Mouse (Mus musculus): Measurements from ENCODE around the gene Srp68.
A peak's percentile ranks its signal among the peaks of the same experiment; 100 is the strongest.

The Srp68 gene

DNA sequence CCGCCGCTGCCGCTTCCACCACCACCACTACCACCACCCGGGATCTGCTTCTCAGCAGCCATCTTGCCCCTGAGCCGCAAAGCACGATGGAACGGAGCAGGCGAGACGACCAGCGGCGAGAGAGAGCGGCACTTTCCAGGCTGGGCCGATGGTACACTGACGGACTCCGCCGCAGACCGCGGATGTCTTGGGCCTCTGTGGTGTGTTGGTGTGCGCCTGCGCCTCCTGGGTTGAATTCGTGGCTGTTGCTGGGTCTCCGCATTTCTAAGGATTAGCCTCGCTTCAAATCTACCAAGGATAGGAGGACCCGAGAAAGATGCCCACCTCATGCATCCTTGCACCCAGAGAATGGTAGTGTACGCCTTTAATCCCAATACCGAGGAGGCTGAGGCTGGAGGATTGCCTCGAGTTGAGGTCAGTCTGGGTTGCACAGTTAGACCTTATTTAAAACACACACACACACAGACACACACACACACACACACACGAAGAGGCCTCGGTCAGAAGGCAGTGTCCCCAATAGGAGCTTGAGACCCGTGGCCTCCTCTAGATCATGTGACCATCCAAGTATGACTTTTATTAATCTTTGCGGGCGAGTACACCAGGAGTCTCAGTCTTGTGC is at the start of gene Srp68:
Gene Srp68, minus strand, starts transcription at position 173 of the 622 bp plus-strand sequence.
- DNase-seq (ENCODE audit: low spot score), result peak; percentile 93

DNA sequence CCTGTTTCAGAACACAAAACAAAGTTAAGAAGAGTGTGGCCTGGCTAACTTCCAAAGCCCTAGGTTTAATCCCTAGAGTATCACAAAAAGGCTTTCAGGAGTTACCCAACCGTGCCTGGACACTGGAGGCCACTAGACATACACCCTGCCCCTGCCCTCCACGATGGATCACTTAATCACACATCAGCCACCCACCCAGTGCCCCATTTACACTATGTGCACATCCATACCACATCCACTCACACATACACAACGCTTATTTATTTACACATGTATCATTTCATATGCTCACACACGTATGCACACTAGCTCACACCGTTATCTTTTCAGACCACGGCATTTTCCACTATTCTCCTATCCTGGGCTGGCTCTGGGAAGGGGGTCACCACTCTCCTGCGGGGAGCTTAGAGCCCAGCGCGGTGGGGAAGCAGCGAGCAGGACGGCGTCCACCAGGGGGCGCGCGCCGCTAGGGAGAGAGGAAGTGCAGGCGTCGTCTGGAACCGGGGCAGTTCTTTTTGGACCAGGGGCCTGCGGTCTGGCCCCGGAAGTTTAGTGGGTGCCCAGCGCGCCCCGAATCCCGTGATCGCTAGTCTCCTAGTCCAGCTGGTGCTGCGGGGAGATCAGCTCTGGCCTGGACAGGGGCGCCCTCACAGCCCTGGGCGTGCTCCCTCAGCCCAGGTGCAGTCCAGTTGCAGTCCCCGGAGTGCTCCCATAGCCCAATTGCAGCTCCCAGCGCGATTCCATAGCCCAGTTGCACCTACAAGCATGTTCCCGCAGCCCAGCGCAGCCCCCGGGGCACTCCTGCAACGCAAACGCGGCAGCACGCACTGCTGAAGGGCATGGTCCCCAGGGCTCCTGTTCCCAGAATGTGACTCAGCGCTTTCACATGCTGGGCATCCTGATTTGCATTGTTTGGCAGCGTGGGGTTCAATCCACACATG is 45.0 kb upstream of the Srp68 start:
- DNase-seq (ENCODE audit: low spot score), result peak; percentile 92

DNA sequence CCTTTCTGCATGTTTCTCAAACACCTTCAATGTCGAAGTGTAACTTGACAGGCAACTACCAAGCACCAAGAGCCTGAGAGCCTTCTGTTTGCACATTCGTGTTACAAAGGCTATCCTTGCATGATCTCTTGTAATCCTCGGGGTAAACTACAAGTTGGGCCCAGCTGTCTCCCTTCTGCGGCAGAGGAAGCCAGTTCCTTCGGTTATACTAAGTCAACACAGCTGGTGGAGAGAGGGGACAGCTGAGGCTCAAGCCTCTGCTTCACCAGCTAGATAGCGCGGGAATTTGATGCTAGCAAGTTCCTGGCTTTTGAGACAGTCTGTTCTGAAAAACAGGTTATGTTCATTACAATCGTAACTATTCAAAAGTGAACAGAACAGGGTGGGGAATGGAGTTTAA is 38.3 kb upstream of the Srp68 start:
- no peak for DNase-seq (ENCODE audit: low spot score)

DNA sequence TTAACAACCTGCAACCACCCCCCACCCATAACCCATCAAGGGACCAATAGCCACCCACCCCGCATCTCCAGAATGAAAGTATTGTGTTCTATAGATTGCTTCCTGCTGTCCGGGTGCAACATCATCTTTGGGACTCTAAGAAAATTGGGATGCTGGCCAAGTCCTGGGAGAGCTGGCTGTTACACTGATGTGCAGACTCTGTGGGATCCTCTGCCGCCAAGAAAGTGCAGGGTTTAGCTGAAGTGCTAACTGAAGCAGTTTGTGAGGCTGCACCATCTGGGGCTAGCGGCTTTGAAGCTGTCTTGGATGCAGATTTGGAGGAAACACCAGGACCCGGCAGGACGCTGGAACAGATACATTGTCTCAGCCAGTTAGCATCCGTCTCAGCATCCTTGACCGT is 37.2 kb upstream of the Srp68 start:
- DNase-seq (ENCODE audit: low spot score), result no peak

GRCm38 (mm10) chr11:116309601-116310000 is 35.6 kb upstream of the Srp68 start:
- DNase-seq (ENCODE audit: low spot score), result no peak

- no peak for DNase-seq (ENCODE audit: low spot score)
Observed at GRCm38 (mm10) chr11:116307762-116308531, 33.9 kb upstream of the Srp68 start.

DNA sequence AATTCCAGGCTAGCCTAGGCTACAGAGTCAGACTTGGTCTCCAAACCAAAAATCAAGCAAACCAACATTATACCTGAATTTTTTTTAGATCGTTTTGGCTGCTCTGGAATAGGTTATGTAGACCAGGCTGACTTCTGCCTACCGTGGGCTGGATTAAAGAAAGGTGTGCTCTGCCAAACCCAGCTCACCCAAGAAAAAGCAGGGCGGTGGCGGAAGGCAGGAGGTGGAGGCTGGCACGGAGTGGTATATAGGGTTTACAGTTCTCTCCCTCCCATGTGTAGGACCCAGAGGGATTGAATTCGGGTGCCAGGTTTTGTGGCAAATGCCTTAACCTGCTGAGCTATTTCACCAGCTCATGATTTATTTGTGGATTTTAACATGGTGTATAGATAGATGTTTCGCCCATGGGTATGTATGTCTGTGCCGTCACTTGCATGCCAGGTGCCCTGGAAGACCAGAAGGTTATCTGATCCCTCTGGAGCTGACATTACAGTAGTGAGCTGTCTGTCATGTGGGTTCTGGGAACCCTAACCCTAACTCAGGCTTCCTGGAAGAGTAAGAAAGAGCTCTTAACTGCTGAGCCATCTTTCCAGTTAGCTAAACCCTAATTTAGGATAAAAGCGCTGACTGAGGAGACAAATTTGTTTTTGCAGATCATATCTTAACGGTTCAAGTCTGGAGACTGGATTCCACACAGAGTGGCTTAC is 33.2 kb upstream of the Srp68 start, which contains the start of gene Exoc7:
Gene Exoc7, minus strand, starts transcription at position 215 of the 707 bp plus-strand sequence.
- DNase-seq (ENCODE audit: low spot score), result no peak

DNA sequence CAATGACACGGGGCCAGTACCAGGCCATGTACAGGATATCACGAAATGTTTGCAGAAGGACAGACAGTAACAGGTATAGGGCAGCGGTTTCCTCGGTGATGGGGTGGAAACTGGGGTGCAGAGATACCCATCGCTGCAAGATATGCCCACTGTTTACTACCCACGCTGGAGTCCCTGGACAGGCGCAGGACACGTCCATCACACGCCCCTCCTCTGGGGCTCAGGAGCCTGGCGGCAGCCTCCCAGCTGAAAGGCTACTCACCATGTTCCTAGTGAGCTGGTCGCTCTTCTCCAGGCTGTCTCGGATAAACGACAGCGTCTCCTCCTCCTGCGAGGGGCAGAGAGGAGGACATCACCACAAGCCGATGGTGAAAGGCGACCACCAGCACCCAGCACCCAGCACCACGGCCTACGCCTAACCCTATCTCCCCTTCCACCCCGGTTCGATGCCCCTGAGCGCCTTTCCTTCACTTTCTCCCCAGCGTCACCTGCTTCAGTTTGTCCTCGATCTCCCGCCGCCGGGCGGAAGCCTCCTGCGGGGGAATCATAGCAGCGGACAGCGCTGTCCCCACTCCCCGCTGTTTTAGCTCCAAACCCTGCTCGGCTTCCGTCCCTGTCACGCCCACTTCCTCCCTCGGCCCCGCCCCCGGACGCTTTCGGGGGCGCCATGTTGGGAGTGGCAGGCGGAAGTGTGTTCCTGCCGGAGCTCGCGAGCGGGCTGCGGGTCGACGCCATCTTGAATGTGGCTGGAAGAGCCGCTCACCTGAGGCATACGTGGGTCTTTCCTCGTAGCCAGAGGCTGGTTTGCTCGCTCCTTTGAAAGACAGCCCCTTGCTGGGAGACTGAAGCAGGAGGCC is 32.3 kb upstream of the Srp68 start:
- peak; percentile 94 for DNase-seq (ENCODE audit: low spot score)

- DNase-seq (ENCODE audit: low spot score), result no peak
Observed at GRCm38 (mm10) chr11:116305423-116305822, 31.4 kb upstream of the Srp68 start.

- no peak for DNase-seq (ENCODE audit: low spot score)
Observed at GRCm38 (mm10) chr11:116298621-116299020, 24.6 kb upstream of the Srp68 start.

- DNase-seq (ENCODE audit: low spot score), result no peak
Observed at GRCm38 (mm10) chr11:116298221-116298620, 24.2 kb upstream of the Srp68 start.

GRCm38 (mm10) chr11:116297017-116297416 is 23.0 kb upstream of the Srp68 start:
- no peak for DNase-seq (ENCODE audit: low spot score)

- DNase-seq (ENCODE audit: low spot score), result no peak
Observed at GRCm38 (mm10) chr11:116296191-116296734, 22.2 kb upstream of the Srp68 start.

DNA sequence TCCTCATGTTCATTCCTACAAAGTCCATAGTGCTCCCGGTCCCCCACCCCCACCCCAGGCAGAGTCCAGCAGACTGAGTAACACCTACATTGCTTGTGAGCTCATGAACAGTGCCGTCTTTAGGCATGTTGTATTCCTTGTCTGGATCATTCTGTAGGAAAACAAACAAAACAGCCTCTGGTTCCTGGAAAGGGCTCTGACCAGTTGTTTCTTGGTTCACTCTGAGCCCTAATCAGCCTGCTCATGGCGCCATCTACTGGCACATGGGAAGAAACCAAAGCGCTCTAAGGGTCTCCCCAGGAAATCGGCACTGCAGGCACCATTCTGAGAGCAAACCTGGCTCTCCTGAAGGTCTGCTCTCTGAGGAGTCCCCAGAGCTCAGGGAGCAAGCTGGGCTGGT is 20.3 kb upstream of the Srp68 start:
- peak; percentile 57 for DNase-seq (ENCODE audit: low spot score)

GRCm38 (mm10) chr11:116293538-116294137 is 19.6 kb upstream of the Srp68 start:
- no peak for DNase-seq (ENCODE audit: low spot score)

GRCm38 (mm10) chr11:116292401-116292800 is 18.4 kb upstream of the Srp68 start:
- DNase-seq (ENCODE audit: low spot score), result no peak

- DNase-seq (ENCODE audit: low spot score), result no peak
Observed at GRCm38 (mm10) chr11:116290556-116290955, 16.5 kb upstream of the Srp68 start.

- DNase-seq (ENCODE audit: low spot score), result no peak
Observed at GRCm38 (mm10) chr11:116287351-116287750, 13.3 kb upstream of the Srp68 start.

DNA sequence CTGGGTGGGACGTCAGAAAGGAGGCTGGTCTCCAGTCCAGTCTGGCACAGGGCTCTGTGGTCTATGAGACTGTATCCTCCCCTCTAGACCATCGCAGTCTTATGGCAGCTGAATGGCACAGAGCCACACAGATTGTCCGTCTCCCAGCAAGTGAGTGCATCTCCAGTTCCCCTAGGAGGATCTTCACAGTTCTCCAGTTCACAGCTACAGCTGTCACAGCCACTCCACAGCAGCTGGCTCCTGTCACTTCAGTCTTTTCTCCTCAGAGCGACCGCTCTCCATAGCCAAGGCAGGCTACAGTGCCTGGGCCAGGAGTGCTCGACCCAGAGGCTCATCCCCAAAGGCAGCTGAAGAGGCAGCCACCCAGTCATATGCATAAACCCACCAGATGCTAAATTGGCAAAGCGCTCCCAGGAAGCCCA is 11.8 kb upstream of the Srp68 start:
- DNase-seq (ENCODE audit: low spot score), result no peak

DNA sequence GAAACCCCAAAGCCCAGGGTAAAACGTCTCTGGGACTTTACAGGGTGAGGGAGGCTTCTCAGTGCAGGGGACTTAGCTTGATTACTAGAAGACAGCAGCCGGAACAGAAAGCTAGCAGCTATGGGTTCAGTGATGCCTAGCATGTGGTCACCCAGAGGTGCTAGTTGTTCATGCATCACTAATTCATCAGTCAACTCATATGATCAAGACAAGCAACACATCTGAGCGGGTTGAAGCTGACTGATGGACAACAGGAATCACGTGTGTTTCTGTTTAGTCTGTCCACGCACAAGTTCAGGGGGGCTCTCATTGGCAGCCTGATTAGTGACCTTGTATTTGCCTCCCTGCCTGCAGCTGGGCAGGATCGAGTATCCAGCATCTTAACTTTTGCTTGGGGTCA is 10.0 kb upstream of the Srp68 start:
- no peak for DNase-seq (ENCODE audit: low spot score)
